Mouse (Mus musculus): ENCODE results near the gene Ano10. TPM values are rescaled to one million over a fixed set of nuclear protein-coding genes. Genes with fewer than 3 reads are reported as not detected.

Ano10 gene
- polyA plus RNA-seq, 1 experiment from 2014 or later, result 38.4 TPM

- no peaks in the 10 kb centered on the region for H3K9me3 ChIP-seq (ENCODE audit: low read depth, low read length)
- no peak overlapping the region for H3K27ac ChIP-seq (ENCODE audit: low read depth)
- H3K27me3 ChIP-seq (ENCODE audit: insufficient read depth, low read length), result no peaks in the 10 kb centered on the region
- no peak for ATAC-seq (ENCODE audit: insufficient read depth)
- H3K36me3 ChIP-seq (ENCODE audit: insufficient read depth), result peaks cover 20% of the 10 kb centered on the region; the same call in 1 of the 2 replicates
- H3K4me2 ChIP-seq, result no peak overlapping the region
- no peak for DNase-seq
- 0 out of 2 replicates have a peak, but pooled peaks cover 6% of the 10 kb centered on the region for H3K4me1 ChIP-seq (ENCODE audit: insufficient read depth)
- no peak for TF ChIP-seq CTCF (IDR thresholded peaks at IDR 0.05; ENCODE audit: low read depth)
- WGBS, result 60% methylated on average over 7 of the region's 7 CpGs
- H3K4me3 ChIP-seq (ENCODE audit: low read depth, low read length), result no peak overlapping the region
- H3K9ac ChIP-seq, result no peak overlapping the region
Observed at GRCm38 (mm10) chr9:122132145-122132544, 162.1 kb downstream of the Ano10 start.

GRCm38 (mm10) chr9:122130666-122131065 is 163.6 kb downstream of the Ano10 start:
- peak; percentile 30 for DNase-seq
- WGBS, result 34% methylated on average over 3 of the region's 3 CpGs
- Histone ChIP-seq H3K9me3 (ENCODE audit: low read depth, low read length) (no peaks in the 10 kb centered on the region), H3K36me3 (ENCODE audit: insufficient read depth) (peaks cover 9% of the 10 kb centered on the region; the same call in 1 of the 2 replicates), H3K27me3 (ENCODE audit: insufficient read depth, low read length) (no peaks in the 10 kb centered on the region), H3K4me1 (ENCODE audit: insufficient read depth) (0 out of 2 replicates have a peak, but pooled peaks cover 6% of the 10 kb centered on the region), H3K4me2 (no peak overlapping the region), H3K27ac (ENCODE audit: low read depth) (no peak overlapping the region), H3K4me3 (ENCODE audit: low read depth, low read length) (no peak overlapping the region), H3K9ac (no peak overlapping the region)
- TF ChIP-seq CTCF (IDR thresholded peaks at IDR 0.05; ENCODE audit: low read depth), result no peak
- ATAC-seq (ENCODE audit: insufficient read depth), result no peak

- Histone ChIP-seq H3K4me2 (no peak overlapping the region), H3K9ac (no peak overlapping the region), H3K4me1 (ENCODE audit: insufficient read depth) (0 out of 2 replicates have a peak, but pooled peaks cover 6% of the 10 kb centered on the region), H3K36me3 (ENCODE audit: insufficient read depth) (peaks cover 6% of the 10 kb centered on the region; the same call in 1 of the 2 replicates), H3K9me3 (ENCODE audit: low read depth, low read length) (no peaks in the 10 kb centered on the region), H3K4me3 (ENCODE audit: low read depth, low read length) (no peak overlapping the region), H3K27me3 (ENCODE audit: insufficient read depth, low read length) (no peaks in the 10 kb centered on the region), H3K27ac (ENCODE audit: low read depth) (no peak overlapping the region)
- ATAC-seq (ENCODE audit: insufficient read depth) (no peak), DNase-seq (no peak)
- no peak for TF ChIP-seq CTCF (IDR thresholded peaks at IDR 0.05; ENCODE audit: low read depth)
- WGBS, result 37% methylated on average over 5 of the region's 5 CpGs
Observed at GRCm38 (mm10) chr9:122128686-122129085, 165.5 kb downstream of the Ano10 start.

- Histone ChIP-seq H3K9me3 (ENCODE audit: low read depth, low read length) (no peaks in the 10 kb centered on the region), H3K4me3 (ENCODE audit: low read depth, low read length) (no peak overlapping the region), H3K27me3 (ENCODE audit: insufficient read depth, low read length) (no peaks in the 10 kb centered on the region), H3K4me1 (ENCODE audit: insufficient read depth) (0 out of 2 replicates have a peak, but pooled peaks cover 6% of the 10 kb centered on the region), H3K4me2 (no peak overlapping the region), H3K9ac (no peak overlapping the region), H3K36me3 (ENCODE audit: insufficient read depth) (peaks cover 3% of the 10 kb centered on the region; the same call in 1 of the 2 replicates), H3K27ac (ENCODE audit: low read depth) (no peak overlapping the region)
- no peak for ATAC-seq (ENCODE audit: insufficient read depth)
- TF ChIP-seq CTCF (IDR thresholded peaks at IDR 0.05; ENCODE audit: low read depth), result no peak
- WGBS, result 63% methylated on average over 3 of the region's 3 CpGs
- DNase-seq, result no peak
Observed at GRCm38 (mm10) chr9:122127271-122127785, 166.9 kb downstream of the Ano10 start.

- no peak for TF ChIP-seq CTCF (IDR thresholded peaks at IDR 0.05; ENCODE audit: low read depth)
- Histone ChIP-seq H3K27me3 (ENCODE audit: insufficient read depth, low read length) (no peaks in the 10 kb centered on the region), H3K36me3 (ENCODE audit: insufficient read depth) (peaks cover 1% of the 10 kb centered on the region; the same call in 1 of the 2 replicates), H3K4me1 (ENCODE audit: insufficient read depth) (0 out of 2 replicates have a peak, but pooled peaks cover 6% of the 10 kb centered on the region), H3K9me3 (ENCODE audit: low read depth, low read length) (no peaks in the 10 kb centered on the region), H3K27ac (ENCODE audit: low read depth) (no peak overlapping the region), H3K9ac (no peak overlapping the region), H3K4me3 (ENCODE audit: low read depth, low read length) (no peak overlapping the region), H3K4me2 (no peak overlapping the region)
- no peak for DNase-seq
- no peak for ATAC-seq (ENCODE audit: insufficient read depth)
- 86% methylated on average over 8 of the region's 8 CpGs for WGBS
Observed at GRCm38 (mm10) chr9:122126790-122127189, 167.4 kb downstream of the Ano10 start.

Small RNAs within 50 kb of the gene (microRNA-seq; reads per million reads assigned to microRNA genes)
- gene Mir8106 (ENCODE audit: borderline number of aligned reads), result not detected

Other genes starting within 250 kb of the Ano10 start
- 57.9 and 58.4 TPM in 2 replicates for gene Snrk, start 177.2 kb downstream of the Ano10 start, polyA plus RNA-seq (2014; fragmentation: Nextera tagmentation; extraction: Ambion mirVana)
- gene Abhd5, start 57.2 kb upstream of the Ano10 start, polyA plus RNA-seq (2014; fragmentation: Nextera tagmentation; extraction: Ambion mirVana), result 25.6 and 25.9 TPM in 2 replicates

Measured in lung, embryonic 14.5 days (tissue).